Mouse (Mus musculus): ENCODE measurements around the gene Dnajc10.

The Dnajc10 gene

DNA sequence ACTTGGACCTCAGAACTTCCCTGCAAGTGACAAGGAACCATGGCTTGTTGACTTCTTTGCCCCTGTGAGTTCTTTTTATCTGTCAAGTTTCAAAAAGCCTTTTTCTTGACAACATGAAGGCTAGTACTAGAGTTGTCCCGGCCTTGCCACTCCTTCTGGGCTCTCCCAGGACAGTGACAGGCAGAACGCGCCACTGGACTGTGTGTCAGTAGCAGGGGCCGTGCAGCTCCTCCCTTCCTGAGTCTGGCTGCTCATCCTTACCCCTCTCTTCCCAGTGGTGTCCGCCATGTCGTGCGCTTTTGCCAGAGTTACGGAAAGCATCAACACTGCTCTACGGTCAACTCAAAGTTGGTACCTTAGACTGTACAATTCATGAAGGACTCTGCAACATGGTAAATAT, 25.3 kb downstream of the Dnajc10 start:
- no peak for DNase-seq (ENCODE audit: low spot score in 2 of 2)

DNA sequence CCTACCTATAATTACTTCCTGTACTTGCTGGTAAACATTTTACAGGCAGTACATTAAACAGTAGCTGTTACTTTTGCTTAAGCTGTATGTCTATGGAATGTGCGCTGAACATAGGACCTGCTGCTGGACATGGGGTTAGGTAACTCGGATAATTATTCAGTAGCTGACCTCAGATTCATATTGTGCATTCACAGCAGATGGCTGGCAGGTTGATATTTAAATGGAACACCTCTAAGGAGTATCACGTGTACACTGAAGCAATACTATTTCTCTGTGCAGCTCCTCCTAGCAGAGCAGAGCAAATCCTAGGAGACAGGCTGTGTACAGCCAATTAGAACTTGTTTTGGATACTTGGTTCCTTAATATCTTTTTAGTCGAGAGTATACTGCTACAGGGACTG, 39.3 kb downstream of the Dnajc10 start:
- no peak for DNase-seq (ENCODE audit: low spot score in 2 of 2)

DNA sequence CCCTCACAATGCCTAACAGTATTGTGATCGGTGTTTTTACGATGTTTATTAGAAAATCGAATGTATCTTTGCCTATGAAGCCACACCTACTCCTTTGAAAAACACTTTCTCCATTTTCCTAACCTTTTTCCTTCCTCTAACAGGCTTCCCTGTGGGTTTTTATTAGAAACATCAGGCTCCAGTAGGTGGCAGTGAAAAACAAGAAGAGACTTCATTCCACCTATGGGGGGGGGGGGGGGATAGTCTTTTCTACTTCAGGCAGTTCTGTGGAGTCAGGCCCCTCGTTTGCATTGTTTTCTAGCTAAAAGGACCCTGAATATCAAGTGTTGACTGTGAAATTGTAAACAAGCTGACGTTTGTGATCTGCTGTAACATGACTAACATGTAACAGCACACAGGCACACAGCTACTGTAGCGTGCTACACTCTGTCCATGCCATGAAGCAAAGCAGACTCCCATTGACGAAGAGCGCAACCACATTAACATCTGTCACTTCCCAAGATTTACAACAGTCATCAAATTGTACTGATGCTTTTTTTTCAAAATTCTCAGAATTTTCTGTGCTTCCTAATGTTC, 41.5 kb downstream of the Dnajc10 start:
- no peak for DNase-seq (ENCODE audit: low spot score in 2 of 2)

DNA sequence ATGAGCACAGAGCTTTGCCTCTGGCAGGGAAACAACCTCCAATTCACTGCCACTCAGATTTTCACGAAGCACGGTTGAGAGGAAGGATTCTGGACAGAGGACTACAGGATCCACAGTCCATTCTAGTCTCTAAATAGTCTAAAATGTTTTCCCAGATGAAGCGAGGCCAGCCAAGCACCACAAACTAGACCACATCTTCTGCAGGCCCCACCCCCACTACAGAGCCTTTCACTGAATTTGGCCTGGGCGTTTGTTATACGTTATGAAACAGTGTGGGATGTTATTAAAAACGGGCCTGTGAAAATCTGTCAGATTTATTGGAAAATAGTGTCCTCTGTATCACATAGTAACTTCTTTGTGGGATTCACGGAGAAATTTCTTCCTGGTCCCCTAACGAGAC, 56.2 kb downstream of the Dnajc10 start:
- no peak for DNase-seq (ENCODE audit: low spot score in 2 of 2)

DNA sequence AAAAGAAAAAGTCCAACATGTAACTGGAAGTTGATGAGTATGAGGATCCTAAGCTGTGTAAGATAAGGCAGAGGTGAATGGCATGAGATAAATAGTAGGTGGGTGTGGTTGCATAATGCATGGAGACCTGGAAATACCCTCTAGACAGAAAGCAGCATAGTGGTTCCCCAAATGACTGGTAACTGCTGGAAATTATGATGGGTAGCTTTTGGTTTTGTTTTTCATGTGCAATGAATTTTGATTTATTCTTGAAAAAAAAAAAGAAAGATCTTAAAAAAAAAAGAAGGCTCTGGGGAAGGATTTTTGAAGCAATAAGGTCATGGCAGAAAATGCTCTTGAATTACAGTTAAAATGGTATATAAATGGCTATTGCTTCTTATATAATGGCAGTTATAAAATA, 59.6 kb downstream of the Dnajc10 start:
- no peak for DNase-seq (ENCODE audit: low spot score in 2 of 2)

DNA sequence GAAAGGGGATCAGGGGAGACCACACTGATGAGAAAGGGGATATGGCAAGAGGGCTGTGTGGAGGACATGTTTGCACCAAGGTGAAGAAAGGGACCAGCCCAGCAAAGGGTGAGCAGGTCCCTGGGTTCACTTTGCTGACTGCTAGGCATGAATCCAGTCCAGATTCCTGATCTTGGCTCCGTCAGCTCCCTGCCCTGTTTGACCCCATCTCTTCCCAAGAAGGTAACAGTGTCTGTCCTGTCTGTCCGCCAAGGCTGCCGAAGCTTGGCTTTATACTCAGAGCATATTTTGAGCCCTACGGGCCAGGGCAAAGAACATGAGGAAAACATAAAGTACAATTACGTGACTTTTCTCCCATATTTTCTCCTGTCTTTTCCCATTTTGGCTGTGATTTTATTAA, 64.6 kb downstream of the Dnajc10 start:
- DNase-seq (ENCODE audit: low spot score in 2 of 2) = no peak

GRCm38 (mm10) chr2:80384447-80384846, 69.2 kb downstream of the Dnajc10 start:
- DNase-seq (ENCODE audit: low spot score in 2 of 2) = no peak

DNA sequence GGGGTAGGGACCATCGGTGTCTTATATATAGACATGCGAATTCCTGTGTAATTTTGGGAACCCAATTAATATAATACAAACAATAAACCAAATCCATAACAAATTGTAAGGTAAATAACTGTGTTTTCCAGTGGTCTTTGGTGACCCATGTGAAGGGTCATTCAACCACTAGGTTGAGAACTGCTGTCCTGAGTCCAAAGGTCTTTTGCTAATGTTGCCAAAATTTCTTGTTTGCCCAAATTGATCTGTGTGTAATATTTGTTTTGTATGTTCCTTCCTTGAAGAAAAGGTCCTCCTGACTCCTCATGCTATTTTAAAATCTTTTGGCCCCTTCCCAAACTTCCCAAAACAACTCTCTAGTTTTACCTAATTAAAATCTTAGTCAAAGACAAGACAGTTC, 71.0 kb downstream of the Dnajc10 start:
- DNase-seq (ENCODE audit: low spot score in 2 of 2) = no peak

- DNase-seq (ENCODE audit: low spot score in 2 of 2) = no peak
Observed at GRCm38 (mm10) chr2:80387668-80388067, 72.4 kb downstream of the Dnajc10 start.

DNA sequence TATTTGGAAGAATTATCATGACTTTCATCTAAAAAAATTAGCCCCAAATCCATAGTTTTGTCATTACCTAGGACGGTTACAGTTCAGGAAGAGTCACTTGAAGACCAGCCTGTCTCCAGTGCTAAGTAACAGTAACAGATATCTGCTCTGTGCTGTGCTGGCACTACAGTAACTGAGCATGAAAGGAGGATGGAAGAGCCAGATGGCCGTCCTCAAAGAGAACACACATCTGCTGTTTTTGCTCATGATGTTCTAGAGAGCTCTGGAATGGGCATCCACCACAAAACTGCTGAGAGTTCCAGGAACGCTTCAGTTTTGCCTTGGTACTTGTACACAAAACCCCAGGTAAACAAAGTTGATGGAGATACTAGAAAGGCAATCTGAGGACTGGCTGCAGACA, 73.1 kb downstream of the Dnajc10 start:
- no peak for DNase-seq (ENCODE audit: low spot score in 2 of 2)

DNA sequence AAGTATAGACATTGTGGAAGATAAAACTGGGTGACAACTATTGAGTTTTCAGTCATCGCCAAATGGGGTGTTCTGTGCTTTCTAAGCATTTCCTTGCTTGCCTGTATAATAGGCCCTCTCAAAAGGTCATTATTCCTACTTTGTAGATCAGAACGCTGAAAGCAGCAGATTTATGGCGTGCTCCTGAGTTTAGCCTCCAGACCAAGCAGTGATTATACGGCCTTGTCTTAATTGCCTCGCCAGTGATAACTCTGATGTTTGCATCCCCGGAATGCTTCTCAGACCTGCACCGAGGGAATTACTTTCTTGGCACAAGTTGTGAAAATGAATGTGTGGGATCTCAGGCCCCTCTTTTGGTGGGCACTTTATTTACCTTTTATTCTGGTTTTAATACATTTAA, 80.8 kb downstream of the Dnajc10 start:
- no peak for DNase-seq (ENCODE audit: low spot score in 2 of 2)

- no peak for DNase-seq (ENCODE audit: low spot score in 2 of 2)
Observed at GRCm38 (mm10) chr2:80396864-80397263, 81.6 kb downstream of the Dnajc10 start.

DNA sequence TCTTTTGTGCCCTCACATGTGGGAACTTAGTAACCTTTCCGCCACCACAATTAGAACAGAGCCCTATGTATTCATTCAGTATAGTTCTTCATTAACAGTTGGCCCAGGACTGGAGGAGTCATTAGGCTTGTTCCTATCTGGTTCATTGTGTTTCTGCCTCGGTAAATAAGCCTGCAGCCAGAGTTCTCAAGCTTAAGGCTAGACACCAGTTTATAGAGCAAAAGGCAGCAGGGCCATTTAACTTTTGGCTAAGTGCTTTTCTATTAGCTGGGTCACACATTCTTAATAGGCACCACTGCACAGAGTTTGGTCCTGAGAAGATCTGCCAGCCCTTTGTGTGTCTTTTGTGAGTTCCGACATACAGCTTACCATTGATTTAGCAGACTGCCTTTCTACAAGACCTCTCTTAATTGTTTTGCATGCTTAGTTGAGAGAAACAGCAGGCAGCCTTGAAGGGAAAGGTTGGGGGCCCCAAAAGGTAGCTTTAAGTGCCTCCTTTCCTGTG, 83.4 kb downstream of the Dnajc10 start:
- no peak for DNase-seq (ENCODE audit: low spot score in 2 of 2)

Data from spleen, postnatal 4 days (tissue).